Mouse (Mus musculus): ENCODE data around the gene Duxbl1.
A peak's percentile ranks its signal among the peaks of the same experiment; 100 is the strongest.
"Not testable (repeated sequence)": the region's sequence is repeated elsewhere in the genome, so short reads cannot be mapped to it uniquely, and the experiment has no call there.

The Duxbl1 gene

DNA sequence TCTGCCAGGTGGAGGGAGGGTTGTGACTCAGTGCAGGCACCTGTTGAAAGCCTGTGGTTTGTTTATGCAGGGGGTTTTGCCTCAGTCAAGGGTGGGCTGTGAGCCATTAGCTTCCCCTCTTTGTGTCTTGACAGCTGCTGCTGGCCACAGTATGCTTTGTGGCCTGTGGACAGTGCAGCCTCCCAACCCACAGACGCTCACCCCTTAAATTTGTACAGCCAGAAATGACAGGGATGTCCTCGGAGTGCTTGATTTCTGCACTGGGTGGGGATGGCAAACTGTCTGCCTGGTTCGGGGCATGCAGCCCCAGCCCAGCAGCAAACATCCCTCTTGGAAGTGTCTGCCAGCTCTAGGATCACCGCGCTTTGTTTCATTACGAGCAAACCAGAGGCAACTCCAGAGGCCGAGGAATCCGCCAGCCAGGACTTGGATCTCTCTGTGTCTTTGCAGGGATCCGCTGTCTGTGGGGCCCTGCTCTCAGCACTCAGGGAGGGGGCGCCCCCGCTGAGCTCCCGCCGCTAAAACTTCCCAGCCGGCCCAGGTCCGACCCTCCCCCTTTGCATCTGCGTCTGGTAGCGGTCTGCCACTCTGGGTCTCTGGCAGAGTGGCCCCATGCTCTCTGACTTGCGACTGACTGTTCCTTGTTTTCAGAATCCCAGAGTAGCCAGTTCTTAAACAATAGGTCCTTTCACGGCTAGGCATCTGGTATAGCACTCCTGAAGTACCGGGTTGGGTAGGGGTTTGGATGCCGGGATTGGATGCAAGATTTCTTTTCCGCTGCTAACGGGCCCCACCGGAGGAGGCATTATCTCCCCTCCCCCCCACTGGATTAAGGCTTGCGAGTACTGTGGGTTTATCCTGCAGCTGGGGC, at the start of gene Duxbl1:
Gene Duxbl1 (plus strand): TSS at position 207 of the 871 bp plus-strand sequence.
- not testable (repeated sequence) for DNase-seq (ENCODE audit: low spot score)

DNA sequence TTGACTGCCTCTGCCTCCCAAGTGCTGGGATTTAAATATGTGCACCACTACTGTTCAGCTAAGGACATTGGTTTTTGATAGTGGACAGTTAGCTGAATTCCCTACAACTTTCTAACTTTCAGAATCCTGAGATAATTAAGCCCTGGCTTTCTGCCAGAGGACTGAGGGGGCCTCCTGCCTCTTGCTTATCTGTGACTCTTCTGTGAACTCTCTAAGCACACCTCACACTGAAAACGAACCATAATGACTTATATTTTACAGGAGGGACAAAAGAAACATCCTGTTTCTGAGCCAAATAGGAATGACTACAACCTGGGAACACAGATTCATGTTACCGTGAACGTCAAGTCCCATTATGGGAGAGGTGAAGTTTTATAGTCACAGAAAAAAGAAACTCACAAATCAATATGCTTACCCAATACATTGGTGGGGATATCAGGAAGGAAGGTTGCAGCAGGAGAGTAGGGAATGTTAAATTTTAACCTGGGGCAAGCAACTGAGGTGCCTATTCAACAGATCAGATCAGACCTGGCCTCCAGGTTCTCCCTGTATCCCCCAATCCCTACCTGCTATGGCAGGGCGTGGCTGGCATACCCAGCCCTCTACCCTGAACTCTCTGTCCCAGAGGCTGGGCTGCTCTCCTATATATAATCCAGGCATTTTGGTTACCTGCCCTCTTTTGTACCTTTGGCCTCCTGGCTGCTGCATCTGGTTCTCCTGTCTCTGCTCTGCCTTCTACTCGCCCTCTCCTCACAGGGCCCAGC, 41.3 kb upstream of the Duxbl1 start:
- DNase-seq (ENCODE audit: low spot score): not testable (repeated sequence)

DNA sequence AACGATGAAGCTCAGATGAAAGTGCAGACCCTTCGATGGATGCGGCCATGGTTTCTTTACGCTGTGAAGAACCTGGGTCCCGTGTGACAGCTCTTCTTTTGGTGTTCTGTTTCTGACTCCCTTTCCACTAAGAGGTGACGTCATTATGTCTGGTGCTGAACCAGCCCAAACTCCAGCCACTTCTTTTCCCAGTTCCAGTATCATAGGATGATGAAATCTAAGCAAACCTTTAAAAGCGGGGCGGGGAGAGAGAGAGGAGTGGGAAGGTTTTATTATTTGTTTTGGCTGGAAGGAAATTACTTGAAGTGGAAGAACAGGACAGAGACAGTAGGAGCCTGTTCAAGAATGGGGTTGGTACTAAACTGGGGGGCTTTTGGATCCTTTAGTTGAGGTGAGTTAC, 40.4 kb upstream of the Duxbl1 start, which contains the start of gene Cphx1:
Gene Cphx1 (plus strand): TSS at position 301 of the 400 bp plus-strand sequence.
- not testable (repeated sequence) for DNase-seq (ENCODE audit: low spot score)

DNA sequence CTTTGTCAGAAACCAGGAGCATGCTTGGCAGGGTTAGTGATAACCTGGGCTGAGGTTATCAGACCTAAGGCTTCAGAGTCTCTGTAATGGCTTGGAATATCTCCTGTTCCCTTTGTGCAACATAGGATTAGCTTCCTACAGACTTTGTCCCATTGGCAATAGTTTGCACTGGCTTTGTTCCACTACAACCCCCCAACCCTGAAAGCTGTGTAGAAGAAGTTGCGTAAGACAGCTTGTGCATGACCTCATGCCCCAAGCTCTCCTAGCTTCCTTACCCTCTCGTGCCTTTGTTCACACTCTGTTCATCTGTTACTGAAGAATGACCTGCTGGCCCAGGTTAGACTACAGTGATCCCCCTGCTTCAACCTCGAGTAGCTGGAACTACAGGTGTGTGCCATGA, 20.5 kb upstream of the Duxbl1 start:
- not testable (repeated sequence) for DNase-seq (ENCODE audit: low spot score)

DNA sequence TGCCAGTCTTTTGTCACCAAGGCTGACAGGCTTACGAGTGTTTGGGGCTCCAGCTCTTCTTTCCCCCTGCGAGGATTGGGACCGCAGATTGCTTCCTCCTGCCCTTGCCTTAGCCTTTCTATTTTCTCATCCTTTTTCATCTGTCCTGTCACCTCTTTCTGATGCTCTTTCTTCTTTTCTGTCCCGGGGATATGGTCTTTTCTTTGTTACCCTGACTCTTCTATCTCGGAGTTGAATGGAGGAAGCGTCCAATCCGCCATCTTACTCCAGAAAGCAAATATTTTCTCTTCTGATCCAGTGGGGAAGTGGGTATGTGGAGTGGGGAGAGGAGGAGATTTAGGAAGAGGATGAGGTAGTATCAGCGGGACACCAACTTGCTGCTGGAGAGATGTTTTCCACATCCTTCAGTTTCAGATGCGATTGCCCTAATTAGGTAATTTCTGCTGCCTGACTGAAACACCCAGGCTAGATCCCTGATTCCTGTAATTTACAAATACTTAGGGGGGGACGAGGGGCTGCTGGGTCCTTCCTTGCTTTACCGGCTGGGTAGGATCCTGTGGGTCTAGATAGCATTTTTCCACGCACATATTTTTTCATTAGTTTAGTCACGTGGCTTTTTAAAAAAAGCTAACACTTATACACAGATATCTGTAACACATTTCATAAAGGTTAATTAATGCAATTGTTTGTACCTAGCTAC, 1.0 kb downstream of the Duxbl1 start:
- DNase-seq (ENCODE audit: low spot score): not testable (repeated sequence)

DNA sequence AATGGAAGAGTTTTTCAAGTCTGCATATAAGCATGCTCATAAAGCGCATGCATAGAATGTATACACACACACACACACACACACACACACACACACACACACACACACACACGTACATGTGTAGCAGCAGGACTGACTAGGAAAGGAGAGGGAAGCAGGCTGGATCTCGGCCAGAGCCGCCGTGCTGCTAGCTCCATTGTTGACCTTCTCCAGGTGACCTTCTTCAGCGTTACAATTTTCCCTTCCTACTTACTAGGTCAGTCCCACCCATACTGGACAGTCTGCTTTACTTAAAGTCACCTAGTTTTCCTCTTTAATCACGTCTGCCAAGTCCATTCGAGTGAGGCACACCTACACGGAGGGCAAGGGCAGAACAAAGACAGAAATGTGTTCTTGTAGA, 3.5 kb downstream of the Duxbl1 start:
- DNase-seq (ENCODE audit: low spot score): peak; percentile 16

DNA sequence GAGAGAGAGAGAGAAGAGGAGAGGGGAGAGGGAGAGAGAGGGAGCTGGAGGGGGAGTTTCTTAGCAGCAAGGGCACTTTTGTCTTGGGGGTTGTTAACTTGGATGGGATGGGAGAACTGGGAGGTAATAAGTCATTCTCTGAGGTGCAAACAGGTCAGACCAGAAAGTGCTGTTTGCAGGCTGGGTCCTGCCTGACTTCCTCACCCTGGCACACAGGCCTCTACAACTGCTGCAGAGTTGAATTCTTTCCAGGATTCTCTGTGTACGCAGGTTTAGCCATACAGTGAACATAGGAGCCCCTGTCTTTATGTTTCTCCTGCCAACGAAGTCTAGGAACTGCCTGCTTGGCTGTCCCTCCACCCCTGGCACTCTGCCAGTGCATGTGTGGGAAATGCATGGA, 29.1 kb downstream of the Duxbl1 start:
- not testable (repeated sequence) for DNase-seq (ENCODE audit: low spot score)

DNA sequence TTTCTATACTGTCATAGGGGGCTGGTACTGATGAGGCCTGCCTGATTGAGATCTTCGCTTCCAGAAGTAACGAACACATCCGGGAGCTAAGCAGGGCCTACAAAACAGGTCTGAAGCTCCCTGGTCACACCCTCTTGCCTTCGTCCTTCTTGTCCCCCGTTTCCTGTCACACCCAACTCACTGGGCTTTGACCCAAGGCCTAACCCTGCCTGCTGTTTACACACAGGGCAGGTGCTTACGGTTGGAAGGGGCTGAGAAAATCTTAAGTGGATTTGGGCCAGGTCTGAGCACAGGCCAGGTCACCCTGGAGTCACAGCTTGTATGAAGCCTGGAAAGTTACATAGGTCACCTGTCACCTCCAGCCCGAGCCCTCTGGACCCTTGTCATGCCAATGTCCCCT, 38.0 kb downstream of the Duxbl1 start:
- DNase-seq (ENCODE audit: low spot score): not testable (repeated sequence)

DNA sequence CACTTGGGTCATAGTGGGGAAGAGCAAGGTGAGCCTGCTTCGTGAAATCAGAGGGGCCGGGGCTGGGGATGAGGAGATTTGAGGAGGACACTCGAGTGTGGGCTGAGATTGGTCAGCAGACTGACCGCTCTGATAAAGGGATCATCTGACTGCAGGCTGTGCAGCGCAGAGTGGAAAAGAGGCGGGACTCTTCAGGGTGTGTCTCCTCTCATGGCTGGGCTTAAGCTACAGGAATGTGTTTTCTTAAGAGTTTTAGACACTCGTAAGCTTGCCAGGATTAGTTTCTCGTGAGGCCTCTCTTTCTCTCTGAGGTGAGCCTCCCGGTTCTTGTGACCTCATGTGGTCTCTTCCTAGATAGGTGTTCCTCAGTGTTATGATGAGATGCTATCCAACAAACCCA, 43.2 kb downstream of the Duxbl1 start:
- not testable (repeated sequence) for DNase-seq (ENCODE audit: low spot score)

DNA sequence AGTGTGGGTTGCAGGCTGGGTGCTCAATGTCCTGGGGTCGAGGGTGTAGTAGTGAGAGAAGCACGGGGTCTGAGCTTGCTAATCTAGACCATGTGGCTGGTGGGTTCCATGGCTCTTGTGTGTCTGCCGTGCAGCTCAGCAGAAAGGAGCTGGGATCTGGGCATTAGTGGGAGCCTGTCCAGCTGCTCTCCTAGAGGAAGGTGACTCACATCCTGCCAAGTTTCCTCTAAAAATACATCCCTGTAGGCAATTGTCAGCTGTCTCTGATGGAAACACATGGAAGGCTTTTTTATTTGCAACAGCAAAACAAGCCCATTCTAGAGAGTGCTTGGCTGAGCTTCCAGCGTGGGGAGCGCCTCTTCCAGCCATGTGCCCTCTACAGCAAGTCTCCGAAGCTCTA, 44.5 kb downstream of the Duxbl1 start:
- not testable (repeated sequence) for DNase-seq (ENCODE audit: low spot score)

DNA sequence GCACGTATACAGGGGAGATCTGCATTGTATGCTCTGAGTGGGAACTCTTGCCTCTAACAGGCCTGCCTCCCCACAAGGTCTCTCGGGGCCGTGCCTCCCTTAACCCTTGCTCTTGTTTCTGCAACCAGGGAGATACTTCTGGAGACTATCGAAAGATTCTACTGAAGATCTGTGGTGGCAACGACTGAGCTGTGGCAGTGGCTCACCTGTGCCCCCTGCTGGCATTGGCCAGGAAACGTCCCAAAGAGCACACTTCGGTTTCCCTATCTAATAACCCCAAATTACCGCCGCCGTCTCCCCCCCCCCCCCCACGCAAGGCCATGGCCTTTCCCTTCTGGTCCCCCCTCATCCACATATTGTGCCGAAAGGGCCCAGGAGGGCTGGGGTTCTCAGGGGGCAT, 47.3 kb downstream of the Duxbl1 start:
- DNase-seq (ENCODE audit: low spot score): not testable (repeated sequence)

DNA sequence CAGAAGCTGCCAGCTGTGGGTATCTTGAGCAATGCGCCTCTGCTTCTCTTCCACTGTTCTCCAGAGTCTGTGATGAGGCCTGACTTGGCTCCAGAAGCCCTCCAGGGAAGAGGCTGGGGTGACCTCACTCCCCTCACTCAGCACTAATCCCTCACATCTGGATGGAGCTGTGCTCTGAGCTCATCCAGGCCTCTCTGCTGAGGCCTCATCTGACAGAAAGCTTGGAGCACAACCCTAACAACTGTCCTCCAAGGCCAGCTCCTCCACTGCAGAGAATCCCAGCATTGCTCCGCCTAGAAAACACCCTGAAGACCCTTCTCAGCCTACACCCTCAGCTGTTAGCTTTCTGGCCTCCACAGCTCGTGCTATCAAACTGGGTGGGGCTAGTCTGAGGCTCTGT, 56.0 kb downstream of the Duxbl1 start:
- DNase-seq (ENCODE audit: low spot score): not testable (repeated sequence)

DNA sequence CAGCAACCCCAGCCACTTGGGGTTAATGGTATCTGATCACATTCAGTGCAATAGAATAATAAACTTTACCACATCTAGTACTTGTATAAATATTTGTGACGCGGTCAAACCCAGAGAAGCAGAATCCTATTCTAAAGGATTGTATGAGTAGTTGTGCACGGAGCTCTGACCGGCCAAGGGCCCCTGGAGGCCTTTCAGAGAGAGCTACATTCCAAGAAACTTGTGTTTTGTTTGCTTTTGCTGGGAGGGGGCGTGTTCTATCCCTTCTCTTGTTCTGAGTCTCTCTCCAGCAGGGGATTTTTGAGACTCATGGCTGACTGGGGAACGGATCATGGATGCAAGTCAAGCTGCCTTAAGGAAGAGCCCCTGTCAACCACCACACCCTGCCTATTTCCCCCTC, 57.1 kb downstream of the Duxbl1 start:
- not testable (repeated sequence) for DNase-seq (ENCODE audit: low spot score)
